In the genomic region with DNA sequence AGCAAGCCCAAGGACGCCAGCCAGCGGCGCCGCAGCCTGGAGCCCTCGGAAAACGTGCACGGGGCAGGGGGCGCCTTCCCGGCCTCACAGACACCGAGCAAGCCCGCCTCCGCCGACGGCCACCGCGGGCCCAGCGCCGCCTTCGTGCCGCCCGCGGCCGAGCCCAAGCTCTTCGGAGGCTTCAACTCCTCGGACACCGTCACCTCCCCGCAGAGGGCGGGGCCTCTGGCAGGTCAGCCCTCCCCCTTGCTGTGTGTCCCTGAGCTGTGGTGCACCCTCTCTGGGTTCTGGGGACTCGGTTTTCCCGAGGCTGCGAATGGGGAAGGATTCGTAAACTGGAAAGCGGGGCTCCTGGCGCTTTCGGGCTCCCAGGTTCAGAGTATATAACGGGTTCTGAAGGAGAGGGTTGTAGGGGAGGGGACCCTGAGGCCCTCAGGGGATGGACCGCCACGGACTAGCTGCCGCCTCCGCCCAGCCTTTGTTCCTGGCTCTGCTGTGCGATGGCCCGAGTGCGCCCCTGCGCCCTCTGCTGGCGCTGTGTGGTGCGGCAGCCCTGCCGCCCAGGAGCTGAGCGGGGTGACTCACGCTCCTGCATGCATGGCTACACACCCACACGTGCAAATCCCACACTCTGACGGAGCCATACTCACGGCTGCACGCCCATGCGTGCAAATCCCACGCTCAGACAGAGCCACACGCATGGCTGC, we compare ENCODE assay signal across 8 mouse cellular contexts. TPM values are rescaled to one million over a fixed set of nuclear protein-coding genes. Genes with fewer than 3 reads are reported as not detected.
A peak's percentile ranks its signal among the peaks of the same experiment; 100 is the strongest.
DNase-seq lines count a peak whose midpoint lies in the region; ATAC-seq and TF ChIP-seq lines count a peak whose summit lies in the region.

No protein-coding gene starts in this region.

- intact Hi-C loops in gastrocnemius, adult 2 months (cut with DNase I) = loop anchor here (1.0 kb wide), 1 partner anchor 116 kb away; no protein-coding TSS in a partner anchor

- TF ChIP-seq CTCF in gastrocnemius, adult 2 months (IDR thresholded peaks at IDR 0.05) = no peak
- TF ChIP-seq CTCF in hindbrain, postnatal 0 days (IDR thresholded peaks at IDR 0.05; ENCODE audit: low read depth) = peak; percentile 99

- peak; percentile 86 for ATAC-seq in common myeloid progenitor, adult 5-6 weeks (replicated peaks; ENCODE audit: low read depth, poor library complexity, severe bottlenecking)
- ATAC-seq in hindbrain, postnatal 0 days = peak; percentile 92

- H3K36me3 ChIP-seq in hindbrain, postnatal 0 days (ENCODE audit: insufficient read depth, low read length) = peaks cover 13% of the 10 kb centered on the region

- H3K4me3 ChIP-seq in gastrocnemius, adult 2 months = peak overlapping the region; percentile 60
- peak overlapping the region; percentile 21 for H3K4me3 ChIP-seq in hindbrain, postnatal 0 days (ENCODE audit: low read length)

- 3% methylated on average over 55 of the region's 56 CpGs for WGBS in hindbrain, postnatal 0 days

- peak overlapping the region; percentile 30 for H3K9ac ChIP-seq in hindbrain, postnatal 0 days (replicated peaks; ENCODE audit: low read length)

- peak overlapping the region; percentile 49 for H3K4me2 ChIP-seq in hindbrain, postnatal 0 days (ENCODE audit: low read depth, low read length)

- peaks cover 4% of the 10 kb centered on the region; the same call in 1 of the 2 replicates for H3K4me1 ChIP-seq in hindbrain, postnatal 0 days (ENCODE audit: insufficient read depth, low read length)

- DNase-seq in ZHBTc4 (ENCODE audit: low read depth, low spot score) = peak; percentile 96
- peak; percentile 92 for DNase-seq in gastrocnemius, adult 2 months
- peak; percentile 94 for DNase-seq in hindbrain, postnatal 0 days (ENCODE audit: low spot score)
- peak; percentile 96 to 97 for DNase-seq in left cerebral cortex, adult 18-20 months (ENCODE audit: low spot score in 2 of 2)
- DNase-seq in lung, postnatal 4 days = peak; percentile 93 to 94
- peak; percentile 94 for DNase-seq in retina, postnatal 1 day
- peak; percentile 93 for DNase-seq in thymus, postnatal 4 days

- H3K27ac ChIP-seq in gastrocnemius, adult 2 months = peak overlapping the region; percentile 52
- H3K27ac ChIP-seq in hindbrain, postnatal 0 days = peak overlapping the region; percentile 79

- no peaks in the 10 kb centered on the region for H3K27me3 ChIP-seq in hindbrain, postnatal 0 days (ENCODE audit: insufficient read depth, low read length)

- H3K9me3 ChIP-seq in hindbrain, postnatal 0 days (ENCODE audit: low read length) = no peaks in the 10 kb centered on the region

RNA-seq across cellular contexts. Expression of gene Src, which starts 39.0 kb away (rescaled TPM):
- 0.69 and 1.3 TPM in 2 replicates for total RNA-seq in common myeloid progenitor, adult 5-6 weeks (2017)
- 1 to 10 TPM; 2.2 to 2.8 TPM for total RNA-seq in gastrocnemius, adult 2 months (2021)
- 133 and 134 TPM in 2 replicates for total RNA-seq in hindbrain, postnatal 0 days (2014; rRNA removed)
- polyA plus RNA-seq in hindbrain, postnatal 0 days (2015; fragmentation: Nextera tagmentation; extraction: Ambion mirVana) = 23.2 and 25.4 TPM in 2 replicates
- total RNA-seq in left cerebral cortex, adult 18-20 months (2021) = 100 to 1,000 TPM; 135 to 137 TPM

Comparison
In these comparisons a context has a peak if more than half of its experiments do, and no peak if none do; other contexts are left out.
1. Peak in every context shown above with its lines: DNase-seq, ATAC-seq, H3K4me3 ChIP-seq and H3K27ac ChIP-seq.
2. RNA of gene Src, which starts 39.0 kb away (total RNA-seq): 135 to 137 TPM in left cerebral cortex, adult 18-20 months and 133 to 134 TPM in hindbrain, postnatal 0 days; 2.2 to 2.8 TPM in gastrocnemius, adult 2 months and 0.69 to 1.3 TPM in common myeloid progenitor, adult 5-6 weeks; every median in the first group is over 10 times any median in the second.